Mouse (Mus musculus): Measurements from ENCODE around the gene Rftn2. TPM values are rescaled to one million over a fixed set of nuclear protein-coding genes. Genes with fewer than 3 reads are reported as not detected.
A peak's percentile ranks its signal among the peaks of the same experiment; 100 is the strongest.

The Rftn2 gene
- 1 to 10 TPM; 2.4 to 3.3 TPM for total RNA-seq (2021)
- long read RNA-seq, experiment 1, partial matches to known transcripts = 0 of 3 reads
- long read RNA-seq, experiment 1, other reads (novel, unspliced or antisense) = 1 of 3 reads
- long read RNA-seq, experiment 2, partial matches to known transcripts = 0 of 1 reads
- long read RNA-seq, experiment 2, other reads (novel, unspliced or antisense) = 0 of 1 reads

DNA sequence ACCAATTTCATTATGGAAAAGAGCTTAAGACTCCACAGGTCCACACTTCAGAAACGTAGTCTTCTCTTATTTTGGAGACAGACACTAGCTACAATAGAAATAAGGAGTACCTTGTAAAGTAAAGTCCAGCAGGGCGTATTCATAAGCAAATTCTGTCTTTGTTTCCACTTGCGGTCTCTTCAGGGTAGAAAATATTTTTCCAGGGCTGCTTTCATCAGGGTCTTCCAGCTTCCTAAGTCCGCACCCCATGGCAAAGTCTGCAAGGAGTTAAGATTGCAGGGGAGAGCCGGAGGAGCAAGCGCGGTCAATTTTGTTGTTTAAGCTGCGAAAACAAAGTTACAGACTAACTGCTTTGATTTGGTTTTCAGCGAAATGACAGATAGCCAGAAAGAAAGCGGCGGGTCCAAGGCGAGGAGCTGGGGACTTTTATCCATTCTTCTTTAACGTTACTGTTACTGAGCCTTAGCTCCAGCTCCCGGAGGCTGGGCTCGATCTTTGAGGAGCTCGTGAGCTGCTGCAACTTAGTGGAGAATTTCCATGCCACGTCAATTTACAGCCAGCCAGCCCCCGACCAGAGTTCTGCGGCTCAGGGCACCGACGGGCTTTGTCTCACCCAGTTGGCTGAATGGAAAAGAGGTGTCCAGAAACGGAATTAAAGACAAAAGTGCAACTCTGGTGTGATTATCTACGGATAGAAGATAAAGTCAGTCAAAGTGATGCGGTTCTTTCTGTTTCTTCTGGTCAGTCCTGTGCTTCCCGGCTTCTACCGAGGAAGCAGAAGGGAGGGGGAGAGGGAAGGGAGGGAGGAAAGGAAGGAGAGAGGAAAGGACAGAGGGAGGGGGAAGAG is at the start of gene Rftn2:
Gene Rftn2 (minus strand): TSS at position 772 of the 847 bp plus-strand sequence.
- peak; percentile 33 for DNase-seq (ENCODE audit: low spot score)

DNA sequence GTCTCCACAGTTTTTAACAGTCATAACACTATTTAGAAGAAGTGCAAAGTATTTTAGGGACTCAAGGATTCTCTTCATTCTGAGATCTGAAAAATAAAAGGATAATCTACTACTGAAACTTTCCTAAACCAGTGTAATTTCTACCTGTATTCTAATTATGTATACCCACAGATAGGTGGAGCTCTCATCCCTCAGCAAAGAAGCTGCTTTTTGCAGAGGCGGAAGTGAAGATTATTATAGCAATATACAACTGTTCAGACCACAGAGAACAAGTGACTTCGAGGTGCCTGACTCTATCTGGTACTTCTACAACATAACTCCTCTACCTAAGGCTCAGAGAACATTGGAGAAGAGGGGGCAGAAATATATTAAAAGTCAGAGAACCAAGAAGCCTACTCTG is 38.9 kb upstream of the Rftn2 start:
- DNase-seq (ENCODE audit: low spot score) = no peak

DNA sequence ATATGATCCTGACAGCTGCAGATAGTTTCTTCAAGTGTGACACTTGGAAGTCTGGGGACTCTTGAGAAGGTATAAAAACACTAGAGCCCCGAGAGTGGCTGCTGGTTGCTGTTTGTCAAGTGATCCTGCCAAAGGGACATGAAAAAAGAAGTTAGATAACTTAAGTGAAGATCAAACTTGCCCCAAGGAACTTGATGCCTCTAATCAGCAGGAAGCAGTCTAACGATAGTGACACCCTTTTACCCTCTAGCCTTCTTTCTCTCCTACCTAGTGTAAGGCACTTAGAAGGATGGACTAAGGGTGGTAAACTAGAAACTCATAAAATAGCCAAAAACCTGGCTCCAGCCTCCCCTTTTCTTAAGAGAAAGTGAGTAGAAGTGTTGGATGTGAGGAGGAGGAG is 37.8 kb upstream of the Rftn2 start:
- DNase-seq (ENCODE audit: low spot score) = no peak

- DNase-seq (ENCODE audit: low spot score) = no peak
Measured at GRCm38 (mm10) chr1:55246374-55246773, 19.8 kb upstream of the Rftn2 start.

DNA sequence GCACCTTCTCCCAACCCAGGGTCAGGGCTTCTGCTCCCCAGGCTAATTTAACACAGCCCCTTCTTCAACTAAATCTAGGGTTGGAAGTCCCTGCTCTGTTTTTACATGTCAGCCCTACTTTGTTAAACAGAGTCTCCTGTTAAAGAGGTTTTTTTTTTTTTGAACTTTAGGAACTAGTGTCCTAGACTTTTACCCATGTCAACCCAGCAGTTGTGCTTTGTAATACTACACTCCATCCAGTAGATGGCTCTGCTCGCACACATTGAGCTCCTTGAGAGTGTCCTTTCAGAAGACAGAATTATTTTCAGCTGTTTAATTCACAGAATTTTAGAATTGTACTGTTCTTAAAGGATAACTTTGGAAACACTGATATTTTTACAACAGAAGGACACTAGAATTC is 12.7 kb upstream of the Rftn2 start:
- DNase-seq (ENCODE audit: low spot score) = peak; percentile 52

DNA sequence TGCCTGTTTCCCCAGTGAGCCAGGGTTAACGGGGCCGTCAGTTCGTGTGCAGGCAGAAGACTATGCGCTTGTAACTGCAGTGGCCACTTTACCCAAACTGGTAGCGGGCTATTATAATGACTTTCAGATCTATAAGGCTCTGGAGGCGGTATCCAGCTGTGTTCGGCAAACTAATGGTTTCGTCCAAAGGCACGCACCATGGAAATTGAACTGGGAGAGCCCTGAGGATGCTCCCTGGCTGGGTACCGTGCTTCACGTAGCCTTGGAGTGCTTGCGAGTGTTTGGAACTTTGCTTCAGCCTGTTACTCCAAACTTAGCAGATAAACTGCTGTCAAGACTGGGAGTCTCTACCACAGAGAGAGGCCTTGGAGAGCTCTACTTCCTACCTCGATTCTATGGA is 11.9 kb upstream of the Rftn2 start:
- DNase-seq (ENCODE audit: low spot score) = no peak

GRCm38 (mm10) chr1:55237643-55238161 is 11.1 kb upstream of the Rftn2 start:
- no peak for DNase-seq (ENCODE audit: low spot score)

DNA sequence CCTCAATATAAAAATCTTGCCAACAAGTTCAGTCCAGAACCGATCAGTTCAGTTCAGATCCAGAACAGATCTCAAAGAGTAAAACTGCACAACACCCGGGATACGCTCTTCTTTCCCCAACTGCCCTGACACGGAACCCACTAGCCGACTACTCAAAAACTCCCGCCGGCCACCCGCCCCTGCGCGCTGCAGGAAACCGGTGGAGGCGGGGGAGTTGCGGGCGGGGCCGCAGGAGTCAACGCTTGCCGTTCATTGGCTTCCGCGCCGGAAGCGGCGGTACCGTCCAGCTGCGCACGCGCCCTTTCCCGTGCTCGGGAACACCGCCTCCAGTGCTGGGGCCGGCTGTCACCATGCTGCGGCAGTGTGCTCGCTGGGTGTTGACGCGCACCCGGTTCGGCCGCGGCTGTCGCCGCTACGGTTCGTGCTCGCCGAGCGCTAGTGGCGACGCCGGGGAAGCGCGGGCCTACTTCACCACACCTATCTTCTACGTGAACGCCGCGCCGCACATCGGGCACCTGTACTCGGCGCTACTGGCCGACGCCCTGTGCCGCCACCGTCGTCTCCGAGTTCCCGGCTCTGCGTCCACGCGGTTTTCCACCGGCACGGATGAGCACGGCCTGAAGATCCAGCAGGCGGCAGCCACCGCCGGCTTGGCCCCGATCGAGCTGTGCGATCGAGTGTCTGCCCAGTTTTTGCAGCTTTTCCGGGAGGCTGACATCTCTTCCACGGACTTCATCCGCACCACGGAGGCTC is 10.5 kb upstream of the Rftn2 start, which contains the start of gene Mars2:
Gene Mars2 (plus strand): TSS at position 288 of the 753 bp plus-strand sequence.
- DNase-seq (ENCODE audit: low spot score) = peak; percentile 96

DNA sequence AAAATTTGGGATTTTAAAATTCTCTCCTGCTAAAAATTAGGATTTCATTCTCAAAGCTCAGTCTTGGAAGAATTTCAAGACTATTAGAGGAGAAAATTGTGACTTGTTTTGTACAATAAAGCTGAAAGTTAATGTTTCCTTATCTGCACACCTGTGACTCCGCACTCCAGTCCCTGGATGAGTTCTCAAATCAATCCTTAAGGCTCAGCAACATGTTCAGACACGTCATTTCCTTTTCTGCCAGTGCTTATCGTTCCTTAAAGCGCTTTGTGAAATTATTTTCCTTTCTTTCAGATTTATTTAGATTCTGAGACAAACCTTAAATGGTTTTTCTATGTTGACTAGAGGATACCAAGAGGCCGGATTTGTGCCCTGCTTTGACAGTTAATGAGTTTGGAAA is 9.9 kb upstream of the Rftn2 start:
- no peak for DNase-seq (ENCODE audit: low spot score)

DNA sequence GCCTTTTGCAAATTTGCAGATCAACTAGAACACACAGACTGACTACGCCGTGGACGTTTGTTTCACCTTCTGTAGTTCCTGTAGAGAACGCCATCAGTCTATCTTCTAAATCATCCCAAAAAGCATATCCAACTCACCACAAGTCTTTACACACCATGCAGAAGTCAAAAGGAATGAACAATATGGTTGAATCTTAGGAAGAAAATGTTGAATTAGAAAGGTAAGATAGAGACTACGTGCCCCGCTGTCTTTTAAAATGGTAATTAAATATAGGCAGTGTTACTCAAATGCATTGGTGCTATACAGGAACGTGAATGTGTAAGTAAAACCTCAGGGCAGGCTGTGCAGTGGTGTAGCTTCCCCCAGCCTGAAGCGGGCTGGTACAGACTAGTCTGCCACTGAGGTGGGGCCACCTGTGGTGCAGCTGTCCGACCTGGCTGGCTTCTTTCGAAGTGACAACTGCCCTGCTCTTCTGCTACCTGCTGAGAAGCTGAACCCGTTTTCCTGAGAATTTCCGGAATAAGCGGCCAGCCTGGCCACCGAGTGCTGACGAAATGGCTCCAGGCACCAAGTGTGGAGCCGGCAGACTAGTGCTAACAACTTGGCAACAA is 8.4 kb upstream of the Rftn2 start:
- DNase-seq (ENCODE audit: low spot score) = no peak

DNA sequence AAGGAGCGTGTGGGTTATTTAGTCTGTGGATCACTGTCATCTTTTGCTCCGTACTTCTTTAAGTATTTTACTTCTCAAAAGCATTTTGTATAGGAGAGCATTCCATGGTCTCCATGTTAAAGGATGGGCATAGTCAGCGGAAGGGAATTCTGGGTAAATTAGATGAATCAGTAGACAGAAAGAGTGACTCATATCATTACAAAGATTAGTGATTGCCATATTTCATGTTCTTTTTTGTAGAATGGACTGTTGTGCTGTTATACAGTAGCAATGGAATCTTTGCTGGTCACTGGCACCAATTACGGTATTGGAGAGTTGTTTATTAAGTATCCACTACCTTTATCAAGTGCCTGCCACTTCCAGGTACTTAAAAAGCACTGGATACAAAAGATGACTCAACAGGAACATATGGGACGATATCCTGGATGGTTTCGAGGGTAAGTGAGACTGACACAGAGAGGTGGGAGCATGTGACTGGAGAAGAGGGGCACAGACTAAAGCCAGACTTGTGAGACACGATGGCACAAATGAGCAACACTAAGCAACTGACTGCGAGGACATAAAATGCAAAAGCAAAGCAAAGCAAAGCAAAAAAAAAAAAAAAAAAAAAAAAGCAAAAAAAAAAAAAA is 1.8 kb upstream of the Rftn2 start:
- no peak for DNase-seq (ENCODE audit: low spot score)

- no peak for DNase-seq (ENCODE audit: low spot score)
Measured at GRCm38 (mm10) chr1:55227376-55227775, 794 bp upstream of the Rftn2 start.

GRCm38 (mm10) chr1:55225398-55225797 is 1.2 kb downstream of the Rftn2 start:
- DNase-seq (ENCODE audit: low spot score) = no peak

DNA sequence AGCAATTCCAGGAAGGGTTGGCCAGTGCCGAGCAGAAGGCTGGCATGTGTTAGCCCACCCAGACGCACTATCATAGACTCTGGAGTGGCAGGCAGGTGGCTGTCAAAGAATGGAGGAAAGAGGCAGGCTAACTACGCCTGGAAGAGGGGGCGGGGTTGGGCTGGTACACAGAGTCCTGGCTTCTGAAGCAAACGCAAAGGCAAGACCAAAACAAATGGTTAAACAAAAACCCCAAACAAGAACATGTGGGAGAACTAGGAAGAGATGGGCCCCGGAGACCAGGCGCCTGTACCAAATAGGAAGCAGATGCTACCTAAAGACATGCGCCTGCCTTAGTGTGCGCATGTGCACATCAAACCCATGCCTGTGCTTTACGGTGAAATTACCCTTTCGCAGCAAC is 2.5 kb downstream of the Rftn2 start:
- no peak for DNase-seq (ENCODE audit: low spot score)

- no peak for DNase-seq (ENCODE audit: low spot score)
Measured at GRCm38 (mm10) chr1:55223026-55223425, 3.6 kb downstream of the Rftn2 start.

DNA sequence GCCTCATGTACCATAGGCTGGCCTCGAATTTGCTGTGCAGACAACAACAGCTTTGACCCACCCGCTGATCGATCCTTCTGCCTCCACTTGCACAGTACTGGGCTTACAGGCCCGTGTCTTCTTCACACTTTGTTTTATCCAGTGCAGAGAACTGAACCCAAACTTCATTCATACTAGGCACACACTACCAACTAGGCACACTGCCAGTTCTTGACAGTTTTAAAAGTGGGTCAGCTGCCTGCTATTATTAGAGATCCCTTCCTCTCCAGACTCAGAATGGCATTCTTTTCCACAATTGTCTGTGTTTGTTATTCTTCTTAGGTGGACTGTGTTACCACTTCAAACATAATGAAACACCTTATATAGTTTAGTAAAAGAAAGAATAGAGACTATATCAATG is 5.2 kb downstream of the Rftn2 start:
- DNase-seq (ENCODE audit: low spot score) = no peak

GRCm38 (mm10) chr1:55217191-55217590 is 9.4 kb downstream of the Rftn2 start:
- no peak for DNase-seq (ENCODE audit: low spot score)

- no peak for DNase-seq (ENCODE audit: low spot score)
Measured at GRCm38 (mm10) chr1:55215185-55215813, 11.3 kb downstream of the Rftn2 start.

DNA sequence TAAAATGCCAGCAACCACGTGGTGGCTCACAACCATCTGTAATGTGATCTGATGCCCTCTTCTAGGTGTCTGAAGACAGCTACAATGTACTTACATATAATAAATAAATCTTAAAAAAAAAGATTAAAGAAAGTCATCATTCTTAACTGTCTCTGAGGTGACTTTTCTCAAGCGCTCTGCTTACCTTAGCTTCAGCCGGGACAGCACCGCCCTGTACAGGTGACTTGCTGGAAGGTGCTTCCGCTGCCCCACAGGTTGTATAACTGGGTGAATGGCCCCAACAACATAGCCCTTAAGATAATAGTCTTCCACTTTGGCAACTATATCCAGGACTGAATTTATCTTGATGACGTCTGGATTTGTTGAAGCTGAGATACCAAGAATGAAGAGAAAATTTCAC is 12.6 kb downstream of the Rftn2 start:
- DNase-seq (ENCODE audit: low spot score) = no peak

- DNase-seq (ENCODE audit: low spot score) = no peak
Measured at GRCm38 (mm10) chr1:55213475-55213874, 13.1 kb downstream of the Rftn2 start.

- DNase-seq (ENCODE audit: low spot score) = no peak
Measured at GRCm38 (mm10) chr1:55212771-55213170, 13.8 kb downstream of the Rftn2 start.
